Mouse (Mus musculus) T-helper 2 cell (primary cell): ENCODE measurements around the gene B3gnt7.

ENCODE experiments used
- in situ Hi-C: fragments of 300-600 bp; cut with MboI, MseI; formaldehyde crosslinking; loops from one replicate; pipeline ENCODE4 v1.15.1; 2025; ENCODE audit warnings: high pct_unique_total_duplicates

B3gnt7 gene

DNA sequence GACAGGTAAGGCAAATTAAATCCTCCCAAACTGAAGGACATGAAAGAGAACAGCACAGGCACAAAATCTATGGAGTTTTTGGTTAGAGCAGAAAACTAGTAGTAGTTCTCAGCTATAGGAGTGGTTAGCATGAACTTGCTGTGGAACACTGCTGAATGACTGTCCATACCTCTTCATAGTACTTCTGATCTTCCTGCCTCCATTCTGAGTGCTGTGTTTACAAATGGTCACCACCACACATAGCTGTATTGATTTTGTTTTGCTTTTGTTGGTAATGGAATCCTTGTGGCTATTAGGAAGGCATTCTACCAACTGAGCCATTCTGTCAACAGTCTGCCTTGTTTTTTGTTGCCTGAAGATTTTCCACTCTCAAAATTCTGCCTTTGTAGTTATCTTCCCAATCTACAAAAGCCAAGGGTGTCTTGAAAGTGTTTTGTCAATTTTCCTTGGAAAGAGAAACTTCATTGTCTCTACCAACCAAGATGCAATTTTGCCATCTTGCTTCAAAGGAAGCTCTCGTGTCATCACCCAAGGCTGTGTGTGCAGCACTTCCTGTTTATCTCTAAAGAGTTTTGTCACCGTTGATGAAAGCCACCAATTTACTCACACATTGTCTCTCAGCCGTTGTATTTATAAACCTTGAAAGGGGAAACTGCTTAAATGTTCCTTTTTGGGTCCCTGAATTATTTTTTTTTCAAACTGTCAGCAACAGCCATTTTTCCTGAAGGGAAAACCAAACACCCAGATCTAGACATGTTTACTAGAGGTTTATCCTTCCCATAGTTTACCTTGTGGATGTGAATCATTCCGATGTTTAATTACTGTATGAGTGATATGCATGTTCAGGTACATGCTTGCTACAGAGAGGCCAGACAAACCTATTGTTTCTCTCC, 41.6 kb downstream of the B3gnt7 start:
- in situ Hi-C loops, result no loop called here

- in situ Hi-C loops, result no loop called here
These were observed 42.4 kb downstream of the B3gnt7 start for GRCm38 (mm10) chr1:86345069-86345468.

DNA sequence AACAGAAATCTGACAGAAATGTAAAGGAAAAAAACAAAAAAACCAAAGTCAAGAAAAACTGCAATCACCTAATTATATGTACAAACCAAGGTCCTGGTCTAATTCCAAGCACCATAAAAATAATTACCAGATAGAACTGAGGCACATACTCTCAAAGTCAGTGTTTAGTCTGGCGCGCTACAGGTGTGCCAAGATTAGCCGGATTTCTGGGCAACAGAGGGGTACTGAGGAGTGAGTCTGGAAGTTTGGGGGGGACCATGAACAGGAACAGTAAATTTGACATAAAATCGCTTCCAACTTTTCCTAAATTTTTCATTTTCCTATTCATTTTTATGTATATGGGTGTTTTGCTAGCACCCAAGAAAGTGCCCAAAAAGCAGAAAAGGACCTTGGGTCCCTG, 43.3 kb downstream of the B3gnt7 start:
- in situ Hi-C loops, result no loop called here

- in situ Hi-C loops, result no loop called here
These were observed 44.5 kb downstream of the B3gnt7 start for GRCm38 (mm10) chr1:86346851-86347715.

DNA sequence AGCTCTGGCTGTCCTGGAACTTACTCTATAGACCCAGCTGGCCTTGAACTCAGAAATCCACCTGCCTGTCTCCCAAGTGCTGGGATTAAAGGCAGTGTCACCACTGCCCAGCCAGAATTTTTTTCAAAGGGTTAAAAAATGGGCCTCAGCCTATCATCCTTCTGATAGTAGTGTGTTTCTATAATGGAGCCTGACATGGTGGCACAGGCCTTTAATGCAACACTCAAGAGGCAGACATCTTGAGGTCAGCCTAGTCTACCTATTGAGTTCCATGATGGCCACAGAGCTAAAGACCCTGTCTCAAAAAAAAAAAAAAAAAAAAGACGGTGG, 45.0 kb downstream of the B3gnt7 start:
- in situ Hi-C loops, result no loop called here

DNA sequence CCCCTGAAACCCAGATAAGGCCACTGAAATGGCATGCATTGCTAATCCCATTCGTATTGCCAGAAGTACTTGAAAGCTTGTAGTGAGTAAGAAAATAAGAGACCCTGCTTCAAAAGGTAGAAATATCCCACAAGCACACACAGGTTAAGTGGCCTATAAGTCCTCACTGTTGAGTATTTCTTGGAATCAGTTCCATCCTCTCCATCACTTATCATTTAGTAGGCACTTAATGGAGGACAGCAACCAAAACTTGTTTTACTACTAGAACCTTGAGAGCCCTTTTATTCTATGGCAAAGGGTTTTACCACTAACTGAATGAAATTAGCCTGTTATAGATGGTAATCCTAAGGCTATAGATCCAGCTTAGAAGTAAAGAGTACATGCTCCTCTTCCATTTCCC, 45.5 kb downstream of the B3gnt7 start:
- in situ Hi-C loops, result no loop called here

- in situ Hi-C loops, result no loop called here
These were observed 46.2 kb downstream of the B3gnt7 start for GRCm38 (mm10) chr1:86348801-86349200.

GRCm38 (mm10) chr1:86349201-86349600, 46.6 kb downstream of the B3gnt7 start:
- in situ Hi-C loops, result no loop called here

DNA sequence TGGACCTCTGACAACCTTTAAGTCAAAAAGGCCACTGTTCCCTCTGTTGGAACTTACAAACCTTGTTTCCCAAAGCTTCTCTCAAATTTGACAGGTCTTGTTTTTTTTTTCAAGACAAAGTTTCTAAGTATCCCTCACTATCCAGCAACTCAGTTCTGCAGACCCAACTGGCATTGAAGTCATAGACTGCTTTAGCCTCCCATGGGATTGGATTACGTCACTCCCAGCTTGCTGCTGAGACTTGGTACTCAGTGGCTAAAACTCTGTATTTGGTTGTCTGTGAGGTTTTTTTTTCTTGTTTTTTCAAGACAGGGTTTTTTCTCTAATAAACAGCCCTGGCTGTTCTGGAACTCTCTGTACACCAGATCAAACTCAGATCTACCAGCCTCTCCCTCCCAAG, 47.1 kb downstream of the B3gnt7 start:
- in situ Hi-C loops, result no loop called here

DNA sequence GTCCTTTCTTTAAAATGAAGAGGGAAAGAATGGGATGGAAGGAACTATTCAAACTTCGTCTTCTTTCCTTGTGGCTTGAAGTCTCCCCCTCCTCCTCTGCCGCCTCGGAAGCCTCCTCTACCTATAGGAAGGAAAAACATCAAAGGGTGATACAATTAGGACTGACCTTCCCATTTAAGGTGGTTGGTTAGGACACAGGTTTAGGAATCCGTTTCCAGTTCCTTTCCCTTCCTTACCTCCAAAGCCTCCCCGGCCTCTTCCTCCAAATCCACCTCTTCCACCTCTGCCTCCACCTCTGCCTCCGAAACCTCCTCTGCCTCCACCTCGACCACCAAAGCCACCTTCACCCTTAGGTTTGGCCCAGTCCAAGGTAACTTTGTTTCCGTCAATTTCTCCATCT, 47.9 kb downstream of the B3gnt7 start:
- in situ Hi-C loops, result no loop called here

GRCm38 (mm10) chr1:86354186-86354585, 51.6 kb downstream of the B3gnt7 start:
- in situ Hi-C loops, result no loop called here
